Mouse (Mus musculus) G1E (cell line): ENCODE results near the gene Nop58. TPM values are rescaled to one million over a fixed set of nuclear protein-coding genes. Genes with fewer than 3 reads are reported as not detected.
A peak's percentile ranks its signal among the peaks of the same experiment; 100 is the strongest.

ENCODE experiments used
- ATAC-seq: 2 replicates; pipeline ENCODE4 v1.8.0; 2016; ENCODE audit warnings: mild to moderate bottlenecking; ENCODE audit not compliant: insufficient number of reproducible peaks, poor library complexity, low FRiP score, severe bottlenecking; ENCODE audit errors: extremely low read depth
- DNase-seq: peaks from one replicate; pipeline ENCODE4 v3.0.0; 2012; ENCODE audit warnings: low spot score
- H3K27me3 ChIP-seq: 2 replicates; pipeline ENCODE4 v1.6.1; 2012; ENCODE audit warnings: mild to moderate bottlenecking, low read length, inconsistent platforms; ENCODE audit not compliant: insufficient read depth
- H3K36me3 ChIP-seq: replicated peaks from 2 replicates; pipeline ENCODE3; 2012; ENCODE audit warnings: mild to moderate bottlenecking, inconsistent platforms
- H3K4me1 ChIP-seq: 2 replicates; pipeline ENCODE4 v1.6.1; 2012; ENCODE audit warnings: low read depth, low read length, inconsistent platforms, mixed read lengths; ENCODE audit not compliant: insufficient read depth
- H3K4me3 ChIP-seq: 2 replicates; pipeline ENCODE4 v1.5.1; 2012; ENCODE audit warnings: low read depth, mild to moderate bottlenecking, inconsistent platforms, low read length, moderate library complexity, mixed read lengths
- H3K9me3 ChIP-seq: replicated peaks from 2 replicates; pipeline ENCODE4 v1.6.1; 2012; ENCODE audit warnings: inconsistent platforms
- CTCF ChIP-seq: IDR thresholded peaks from 2 replicates; pipeline ENCODE4 v1.5.1; 2012; ENCODE audit warnings: low read depth, low read length, inconsistent platforms, mixed read lengths
- GATA1 ChIP-seq: IDR thresholded peaks from 2 replicates; pipeline ENCODE4 v1.6.1; 2012; ENCODE audit warnings: borderline replicate concordance, low read length, inconsistent platforms, mixed read lengths
- GATA2 ChIP-seq: IDR thresholded peaks from 2 replicates; pipeline ENCODE4 v1.6.1; 2012; ENCODE audit warnings: low read depth, low read length, inconsistent platforms, borderline replicate concordance
- POLR2AphosphoS5 ChIP-seq: IDR thresholded peaks from 2 replicates; pipeline ENCODE4 v1.6.1; 2012; ENCODE audit warnings: low read depth, low read length, inconsistent platforms; ENCODE audit not compliant: insufficient replicate concordance
- TAL1 ChIP-seq: conservative IDR thresholded peaks from 2 replicates; pipeline ENCODE4 v1.6.1; 2012; ENCODE audit warnings: low read depth, low read length, inconsistent platforms, mixed read lengths
- polyA plus RNA-seq: library from polyadenylated mRNA; stranded (reverse); fragments of >175 nt; gene quantifications from 2 replicates; pipeline ENCODE4 v1.2.3, GENCODE M21; 2012
- total RNA-seq, 2 experiments: library from RNA; stranded (forward) in 1 of 2; stranded (reverse) in 1 of 2; fragments of 200-1000 nt in 1 of 2; fragments of >200 nt in 1 of 2; fragmentation: Nextera tagmentation in 1 of 2; gene quantifications; 2 replicates each; pipeline ENCODE4 v1.2.3; 2014 to 2017

The Nop58 gene
- total and polyA plus RNA-seq, 3 experiments, result 228 to 1,289 (median 536) TPM

DNA sequence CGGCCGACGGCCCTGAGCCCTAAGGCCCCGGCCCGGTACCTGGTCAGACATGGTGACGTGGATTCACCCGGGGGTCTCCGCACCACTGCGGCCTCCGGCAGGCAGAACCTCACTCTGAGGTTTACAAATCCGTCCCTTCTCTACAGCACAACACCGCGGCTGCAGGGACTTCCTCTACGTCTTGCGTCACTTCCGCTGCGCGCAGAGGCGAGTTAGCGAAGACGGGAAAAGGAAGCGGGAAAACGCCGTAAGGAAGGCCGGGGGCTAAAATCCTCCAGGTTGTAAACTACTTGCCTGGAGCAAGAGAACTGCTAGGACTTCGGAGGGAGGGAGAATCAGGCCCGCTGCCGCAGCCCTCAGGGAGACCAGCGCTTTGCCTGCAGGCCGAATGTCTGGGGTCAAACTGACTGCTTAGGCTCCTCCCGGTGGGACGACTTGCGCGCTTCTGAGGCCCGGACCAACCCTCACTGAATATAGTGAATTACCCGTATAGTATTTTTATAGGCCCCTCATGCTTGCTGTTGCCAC, 14.1 kb upstream of the Nop58 start, which contains the start of gene Sumo1:
Gene Sumo1 (minus strand): TSS at position 194 of the 528 bp plus-strand sequence.
- TF ChIP-seq GATA2 (no peak), CTCF (no peak), TAL1 (no peak), GATA1 (no peak), POLR2AphosphoS5 (no peak)
- peak; percentile 91 for DNase-seq
- ATAC-seq, result peak; percentile 83
- H3K4me3 ChIP-seq, result peak within 1 kb of the TSS; percentile 76
- no peaks in the 10 kb centered on the region for H3K27me3 ChIP-seq
- peaks cover 41% of the 10 kb centered on the region for H3K4me1 ChIP-seq
- peaks cover 44% of the 10 kb centered on the region for H3K36me3 ChIP-seq
- no peaks in the 10 kb centered on the region for H3K9me3 ChIP-seq

DNA sequence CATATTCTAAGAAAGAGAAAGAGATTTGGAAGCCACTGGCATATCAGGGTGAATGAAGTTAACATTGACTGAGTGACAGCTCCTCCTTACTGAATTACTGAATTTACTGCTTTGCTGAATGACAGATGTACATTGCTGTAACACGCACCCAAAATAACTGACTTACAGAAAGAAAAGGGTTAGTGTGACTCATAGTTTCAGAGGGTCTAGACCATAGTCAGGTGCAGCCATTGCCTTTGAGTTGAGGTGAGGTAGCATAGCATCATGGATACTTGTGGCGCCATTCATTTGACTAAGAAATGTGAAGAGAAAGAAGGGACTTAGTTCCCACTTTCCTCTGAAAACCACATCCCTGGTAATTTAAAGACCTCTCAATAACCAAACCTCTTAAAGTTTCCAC, 11.1 kb upstream of the Nop58 start:
- Histone ChIP-seq H3K4me1 (peaks cover 23% of the 10 kb centered on the region), H3K36me3 (peaks cover 32% of the 10 kb centered on the region), H3K27me3 (no peaks in the 10 kb centered on the region), H3K4me3 (no peak overlapping the region), H3K9me3 (no peaks in the 10 kb centered on the region)
- DNase-seq (no peak), ATAC-seq (no peak)
- TF ChIP-seq GATA1 (no peak), TAL1 (no peak), CTCF (no peak), POLR2AphosphoS5 (no peak), GATA2 (no peak)

DNA sequence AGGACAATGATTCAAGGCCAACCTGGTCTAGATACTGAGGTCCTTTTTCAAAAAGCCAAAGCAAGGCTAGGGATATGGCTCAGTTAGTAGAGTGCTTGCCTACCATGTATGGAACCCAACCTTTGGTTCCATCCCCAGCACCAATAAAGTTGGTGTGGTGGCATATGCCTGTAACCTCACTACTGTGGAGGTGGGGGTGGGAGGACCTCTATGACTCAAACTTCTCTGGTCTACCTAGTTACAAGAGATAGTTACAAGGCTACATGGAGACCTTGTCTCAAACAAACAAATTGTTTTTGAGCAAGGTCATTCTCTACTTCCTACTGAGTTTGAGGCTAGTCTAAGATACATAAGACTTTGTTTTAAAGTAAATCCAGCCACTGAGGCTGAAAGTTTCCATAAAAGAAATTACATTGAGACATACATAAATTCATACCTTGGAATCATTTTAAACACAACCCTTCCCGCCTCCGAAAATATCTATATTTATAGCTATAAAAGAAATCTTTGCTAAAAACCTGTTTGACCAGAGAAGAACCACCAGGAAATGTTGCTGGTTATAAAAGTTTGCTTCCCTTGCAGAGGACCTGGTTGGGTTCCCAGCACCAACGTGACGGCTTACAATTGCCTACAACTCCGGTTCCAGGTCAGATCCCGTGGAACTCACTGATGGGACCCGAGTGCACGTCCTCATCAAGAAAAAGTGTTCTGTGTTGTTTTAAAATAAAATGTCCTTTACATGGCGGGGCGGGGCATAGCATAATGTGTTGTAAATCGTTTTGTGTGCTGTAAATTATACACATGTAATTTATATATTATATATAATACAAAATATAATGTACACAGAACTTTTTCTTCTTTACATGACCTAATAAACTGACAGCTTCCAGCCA, 599 bp upstream of the Nop58 start:
- ATAC-seq (no peak), DNase-seq (peak; percentile 16)
- no peaks in the 10 kb centered on the region for H3K27me3 ChIP-seq
- TF ChIP-seq TAL1, result no peak
- no peak for TF ChIP-seq GATA1
- no peak for TF ChIP-seq POLR2AphosphoS5
- TF ChIP-seq GATA2, result no peak
- TF ChIP-seq CTCF, result no peak
- no peaks in the 10 kb centered on the region for H3K9me3 ChIP-seq
- peak overlapping the region; percentile 65 for H3K4me3 ChIP-seq
- peaks cover 22% of the 10 kb centered on the region for H3K4me1 ChIP-seq
- H3K36me3 ChIP-seq, result peaks cover 29% of the 10 kb centered on the region

DNA sequence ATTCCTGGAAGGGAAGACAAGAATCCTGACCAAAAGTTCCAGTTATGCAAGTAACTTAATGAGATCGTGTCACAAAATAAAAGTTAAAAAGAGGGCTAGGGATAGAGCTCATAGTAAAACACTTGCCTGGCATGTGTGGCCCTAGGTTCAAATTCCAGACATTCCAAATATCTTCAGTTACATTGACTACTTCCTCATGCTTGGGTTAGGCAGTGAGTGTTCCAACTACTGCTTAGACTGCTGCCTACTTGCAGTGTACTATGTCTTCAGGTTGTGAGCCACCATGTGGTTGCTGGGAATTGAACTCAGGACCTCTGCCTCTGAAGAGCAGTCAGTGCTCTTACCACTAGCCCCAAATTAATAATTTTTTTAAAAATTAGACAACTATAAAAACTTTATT, 2.7 kb downstream of the Nop58 start:
- Histone ChIP-seq H3K4me1 (peaks cover 43% of the 10 kb centered on the region), H3K4me3 (peak overlapping the region; percentile 81), H3K9me3 (no peaks in the 10 kb centered on the region), H3K27me3 (no peaks in the 10 kb centered on the region), H3K36me3 (peaks cover 59% of the 10 kb centered on the region)
- no peak for DNase-seq
- no peak for ATAC-seq
- no peak for TF ChIP-seq GATA1
- TF ChIP-seq CTCF, result no peak
- TF ChIP-seq GATA2, result no peak
- TF ChIP-seq POLR2AphosphoS5, result no peak
- TF ChIP-seq TAL1, result no peak

DNA sequence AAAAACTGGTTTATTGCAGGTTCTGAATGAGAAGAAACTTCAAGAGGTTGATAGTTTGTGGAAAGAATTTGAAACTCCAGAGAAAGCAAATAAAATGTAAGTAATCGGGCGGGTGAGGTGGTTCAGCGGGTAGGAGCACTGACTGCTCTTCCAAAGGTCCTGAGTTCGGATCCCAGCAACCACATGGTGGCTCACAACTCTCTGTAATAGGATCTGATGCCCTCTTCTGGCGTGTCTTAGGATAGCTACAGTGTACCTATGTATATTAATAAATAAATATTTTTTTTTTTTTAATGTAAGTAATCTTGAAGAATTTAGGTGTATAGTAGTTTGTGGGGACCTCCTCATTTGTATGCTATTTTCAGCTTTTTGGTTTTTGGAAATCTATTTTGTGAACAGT, 5.7 kb downstream of the Nop58 start:
- ATAC-seq, result no peak
- TF ChIP-seq GATA2 (no peak), GATA1 (no peak), TAL1 (no peak), CTCF (no peak)
- DNase-seq, result peak; percentile 9

DNA sequence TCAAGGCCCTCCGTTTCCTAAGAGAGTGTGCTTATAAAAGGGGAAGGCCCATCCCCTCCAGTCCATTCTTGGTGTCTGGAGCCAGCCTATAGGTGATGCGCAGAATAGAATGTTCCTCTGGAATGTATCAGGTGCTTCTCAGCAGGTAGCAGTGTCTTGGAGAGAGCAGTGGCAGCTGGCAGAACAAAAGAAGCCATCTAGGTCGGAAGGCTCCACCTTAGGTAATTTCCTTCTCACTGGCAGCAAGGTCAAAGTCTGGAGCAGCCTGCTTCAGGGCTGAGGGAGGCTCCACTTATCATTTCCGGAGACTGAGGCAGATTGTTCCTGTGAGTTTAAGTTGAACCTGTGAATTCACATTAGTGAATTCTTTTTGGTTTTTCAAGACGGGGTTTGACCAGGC, 13.0 kb downstream of the Nop58 start:
- H3K4me3 ChIP-seq, result no peak overlapping the region
- DNase-seq (no peak), ATAC-seq (no peak)
- peaks cover 17% of the 10 kb centered on the region for H3K4me1 ChIP-seq
- H3K9me3 ChIP-seq, result no peaks in the 10 kb centered on the region
- no peaks in the 10 kb centered on the region for H3K27me3 ChIP-seq
- TF ChIP-seq GATA2 (no peak), GATA1 (no peak), CTCF (no peak), TAL1 (no peak), POLR2AphosphoS5 (no peak)
- H3K36me3 ChIP-seq, result peaks cover 96% of the 10 kb centered on the region

More for the DNA sequence above, 5.7 kb downstream of the Nop58 start:
- peaks cover 41% of the 10 kb centered on the region for H3K4me1 ChIP-seq
- H3K36me3 ChIP-seq, result peaks cover 85% of the 10 kb centered on the region
- H3K27me3 ChIP-seq, result no peaks in the 10 kb centered on the region
- no peaks in the 10 kb centered on the region for H3K9me3 ChIP-seq
- H3K4me3 ChIP-seq, result no peak overlapping the region
